Mouse (Mus musculus) lung, embryonic 14.5 days (tissue): ENCODE measurements around the gene Gm21903. TPM values are rescaled to one million over a fixed set of nuclear protein-coding genes. Genes with fewer than 3 reads are reported as not detected.
"Not testable (repeated sequence)": the region's sequence is repeated elsewhere in the genome, so short reads cannot be mapped to it uniquely, and the experiment has no call there.

Source experiments
- ATAC-seq: fragments of 200-750 bp; cut with Nextera tagmentation; 2 replicates; pipeline ENCODE4 v1.8.0; 2017; ENCODE audit warnings: mild to moderate bottlenecking, moderate TSS enrichment, moderate library complexity; ENCODE audit not compliant: insufficient read depth
- DNase-seq: peaks from one replicate; pipeline ENCODE4 v3.0.0-alpha.2; 2015
- H3K27ac ChIP-seq: fragments of 300-500 bp; sonication (generic); 2 replicates; pipeline ENCODE4 v1.5.1; 2014; ENCODE audit warnings: low read depth, mild to moderate bottlenecking, moderate library complexity
- H3K27me3 ChIP-seq: fragments of 300-500 bp; sonication (generic); 2 replicates; pipeline ENCODE4 v1.6.1; 2014; ENCODE audit warnings: low read length, control low read depth; ENCODE audit not compliant: insufficient read depth
- H3K36me3 ChIP-seq: fragments of 300-500 bp; sonication (generic); 2 replicates; pipeline ENCODE4 v1.6.1; 2014; ENCODE audit warnings: control low read depth; ENCODE audit not compliant: insufficient read depth
- H3K4me1 ChIP-seq: fragments of 300-500 bp; sonication (generic); 2 replicates; pipeline ENCODE4 v1.6.1; 2014; ENCODE audit warnings: antibody characterized with exemption, control low read depth; ENCODE audit not compliant: insufficient read depth
- H3K4me2 ChIP-seq: fragments of 300-500 bp; sonication (generic); 2 replicates; pipeline ENCODE4 v1.6.1; 2014; ENCODE audit warnings: mild to moderate bottlenecking
- H3K4me3 ChIP-seq: fragments of 300-500 bp; sonication (generic); 2 replicates; pipeline ENCODE4 v1.5.1; 2014; ENCODE audit warnings: low read depth, low read length
- H3K9ac ChIP-seq: fragments of 300-500 bp; sonication (generic); 2 replicates; pipeline ENCODE4 v1.6.1; 2014
- H3K9me3 ChIP-seq: fragments of 300-500 bp; sonication (generic); 2 replicates; pipeline ENCODE4 v1.6.1; 2016; ENCODE audit warnings: low read depth, low read length, control low read depth
- CTCF ChIP-seq: IDR thresholded peaks from 2 replicates; pipeline ENCODE4 v1.5.1; 2016; ENCODE audit warnings: antibody characterized with exemption, low read depth
- WGBS: fragments of 180-500 bp; shearing (Covaris S2); extraction: QIAGEN DNeasy Blood & Tissue Kit; methylation state at CpG from one replicate; pipeline ENCODE4 v1.1.7; 2014; 5-methylcytosine and 5-hydroxymethylcytosine counted together
- polyA plus RNA-seq: library from polyadenylated mRNA; unstranded; fragments of >200 nt; fragmentation: Nextera tagmentation; extraction: Ambion mirVana; gene quantifications from 2 replicates; pipeline ENCODE4 v1.2.1, GENCODE M21; 2014

Gm21903 gene
- polyA plus RNA-seq = not detected in 2 replicates

- no peaks in the 10 kb centered on the region for H3K27me3 ChIP-seq
- no peaks in the 10 kb centered on the region for H3K36me3 ChIP-seq
- no peak within 1 kb of the TSS for H3K9ac ChIP-seq
- no peak within 1 kb of the TSS for H3K4me2 ChIP-seq
- ATAC-seq = no peak
- DNase-seq = no peak
- no peak within 1 kb of the TSS for H3K4me3 ChIP-seq
- H3K4me1 ChIP-seq = no peaks in the 10 kb centered on the region
- no peak for TF ChIP-seq CTCF
- H3K9me3 ChIP-seq = no peaks in the 10 kb centered on the region
- no peak within 1 kb of the TSS for H3K27ac ChIP-seq
These were observed at the start of gene Gm21903 for GRCm38 (mm10) chr17:39043241-39043640. Gene Gm21903 (minus strand): TSS chr17:39043341.

- Histone ChIP-seq H3K27me3 (no peaks in the 10 kb centered on the region), H3K9ac (no peak within 1 kb of the TSS), H3K4me2 (no peak within 1 kb of the TSS), H3K4me1 (no peaks in the 10 kb centered on the region), H3K4me3 (no peak within 1 kb of the TSS), H3K27ac (no peak within 1 kb of the TSS), H3K36me3 (no peaks in the 10 kb centered on the region), H3K9me3 (no peaks in the 10 kb centered on the region)
- ATAC-seq (no peak), DNase-seq (no peak)
- whole genome bisulfite sequencing = 41% methylated on average over 1 of the region's 1 CpGs
- TF ChIP-seq CTCF = no peak
These were observed 33.8 kb upstream of the Gm21903 start, which contains the start of gene Esp23 for GRCm38 (mm10) chr17:39076937-39077336. Gene Esp23 (minus strand): TSS chr17:39077037.

- no peaks in the 10 kb centered on the region for H3K27me3 ChIP-seq
- no peak overlapping the region for H3K4me2 ChIP-seq
- H3K9ac ChIP-seq = no peak overlapping the region
- H3K4me1 ChIP-seq = no peaks in the 10 kb centered on the region
- H3K4me3 ChIP-seq = no peak overlapping the region
- H3K36me3 ChIP-seq = no peaks in the 10 kb centered on the region
- H3K27ac ChIP-seq = no peak overlapping the region
- no peak for TF ChIP-seq CTCF
- ATAC-seq (no peak), DNase-seq (no peak)
- H3K9me3 ChIP-seq = no peaks in the 10 kb centered on the region; the same call in 1 of the 2 replicates
These were observed 20.5 kb upstream of the Gm21903 start for GRCm38 (mm10) chr17:39063641-39064040.

GRCm38 (mm10) chr17:39036395-39036794 is 6.7 kb downstream of the Gm21903 start, which contains the start of gene Esp24:
Gene Esp24 (plus strand): TSS chr17:39036695.
- WGBS = 80% methylated on average over 3 of the region's 3 CpGs
- H3K4me3 ChIP-seq, H3K27ac ChIP-seq, H3K9ac ChIP-seq, ATAC-seq, H3K36me3 ChIP-seq, H3K4me2 ChIP-seq, H3K9me3 ChIP-seq, H3K4me1 ChIP-seq, DNase-seq, H3K27me3 ChIP-seq: not testable (repeated sequence)

GRCm38 (mm10) chr17:39017184-39017583 is 26.0 kb downstream of the Gm21903 start:
- no peak for DNase-seq
- H3K9me3 ChIP-seq = no peaks in the 10 kb centered on the region; the same call in 1 of the 2 replicates
- no peaks in the 10 kb centered on the region for H3K36me3 ChIP-seq
- H3K4me1 ChIP-seq = no peaks in the 10 kb centered on the region
- no peak overlapping the region for H3K4me2 ChIP-seq
- ATAC-seq = no peak
- no peaks in the 10 kb centered on the region for H3K27me3 ChIP-seq
- no peak overlapping the region for H3K4me3 ChIP-seq
- H3K9ac ChIP-seq = no peak overlapping the region
- 62% methylated on average over 14 of the region's 14 CpGs for WGBS
- TF ChIP-seq CTCF = no peak
- no peak overlapping the region for H3K27ac ChIP-seq

GRCm38 (mm10) chr17:39010675-39011638 is 32.2 kb downstream of the Gm21903 start:
- no peak for ATAC-seq
- Histone ChIP-seq H3K9ac (no peak overlapping the region), H3K36me3 (no peaks in the 10 kb centered on the region), H3K4me1 (no peaks in the 10 kb centered on the region), H3K27ac (no peak overlapping the region), H3K4me3 (no peak overlapping the region), H3K27me3 (no peaks in the 10 kb centered on the region), H3K4me2 (no peak overlapping the region), H3K9me3 (no peaks in the 10 kb centered on the region; the same call in 1 of the 2 replicates)
- no peak for DNase-seq
- TF ChIP-seq CTCF = no peak
- 38% methylated on average over 30 of the region's 30 CpGs for WGBS

GRCm38 (mm10) chr17:39009846-39010245 is 33.3 kb downstream of the Gm21903 start:
- H3K27ac ChIP-seq = no peak overlapping the region
- H3K9me3 ChIP-seq = no peaks in the 10 kb centered on the region
- H3K4me2 ChIP-seq = no peak overlapping the region
- H3K4me3 ChIP-seq = no peak overlapping the region
- no peak for ATAC-seq
- no peak for DNase-seq
- no peaks in the 10 kb centered on the region for H3K36me3 ChIP-seq
- no peaks in the 10 kb centered on the region for H3K27me3 ChIP-seq
- WGBS = 94% methylated on average over 1 of the region's 1 CpGs
- no peak for TF ChIP-seq CTCF
- no peak overlapping the region for H3K9ac ChIP-seq
- no peaks in the 10 kb centered on the region for H3K4me1 ChIP-seq

Other genes with a start within 250 kb of the Gm21903 start
- gene Esp24, start 6.6 kb downstream of the Gm21903 start, polyA plus RNA-seq = not detected in 2 replicates
- gene Esp23, start 33.7 kb upstream of the Gm21903 start, polyA plus RNA-seq = not detected in 2 replicates
- gene Esp22, start 52.0 kb upstream of the Gm21903 start, polyA plus RNA-seq = not detected in 2 replicates